Mouse (Mus musculus) heart, embryonic 15.5 days (tissue): Measurements from ENCODE around the gene Pphln1. TPM values are rescaled to one million over a fixed set of nuclear protein-coding genes. Genes with fewer than 3 reads are reported as not detected.

Experiments used
- ATAC-seq: fragments of 200-750 bp; cut with Nextera tagmentation; replicated peaks from 2 replicates; pipeline ENCODE4 v1.8.0; 2017; ENCODE audit warnings: low read depth, moderate TSS enrichment; ENCODE audit not compliant: insufficient number of reproducible peaks, insufficient read depth, low FRiP score
- H3K27ac ChIP-seq: fragments of 300-500 bp; sonication (generic); 2 replicates; pipeline ENCODE4 v1.5.1; 2015; ENCODE audit warnings: mild to moderate bottlenecking, inconsistent platforms
- H3K27me3 ChIP-seq: fragments of 300-500 bp; sonication (generic); 2 replicates; pipeline ENCODE4 v1.6.1; 2015; ENCODE audit warnings: inconsistent platforms
- H3K36me3 ChIP-seq: fragments of 300-500 bp; sonication (generic); 2 replicates; pipeline ENCODE4 v1.6.1; 2015; ENCODE audit warnings: mild to moderate bottlenecking, inconsistent platforms
- H3K4me1 ChIP-seq: fragments of 300-500 bp; sonication (generic); replicated peaks from 2 replicates; pipeline ENCODE4 v1.6.1; 2015; ENCODE audit warnings: inconsistent platforms
- H3K4me2 ChIP-seq: fragments of 300-500 bp; sonication (generic); 2 replicates; pipeline ENCODE4 v1.6.1; 2015; ENCODE audit warnings: inconsistent platforms, mild to moderate bottlenecking, moderate library complexity
- H3K4me3 ChIP-seq: fragments of 300-500 bp; sonication (generic); 2 replicates; pipeline ENCODE4 v1.5.1; 2015; ENCODE audit warnings: mild to moderate bottlenecking, inconsistent platforms
- H3K9ac ChIP-seq: fragments of 300-500 bp; sonication (generic); 2 replicates; pipeline ENCODE4 v1.6.1; 2015; ENCODE audit warnings: mild to moderate bottlenecking, inconsistent platforms
- H3K9me3 ChIP-seq: fragments of 300-500 bp; sonication (generic); replicated peaks from 2 replicates; pipeline ENCODE4 v1.6.1; 2016; ENCODE audit warnings: inconsistent platforms
- WGBS: fragments of 180-500 bp; shearing (Covaris S2); methylation state at CpG from one replicate; pipeline ENCODE4 v1.1.7; 2015; ENCODE audit warnings: mixed read lengths; 5-methylcytosine and 5-hydroxymethylcytosine counted together
- polyA plus RNA-seq: library from polyadenylated mRNA; unstranded; fragments of >200 nt; fragmentation: Nextera tagmentation; extraction: Ambion mirVana; gene quantifications from 2 replicates; pipeline ENCODE4 v1.2.1, GENCODE M21; 2015

The Pphln1 gene
- polyA plus RNA-seq, 1 experiment from 2014 or later, result 31.9 TPM

DNA sequence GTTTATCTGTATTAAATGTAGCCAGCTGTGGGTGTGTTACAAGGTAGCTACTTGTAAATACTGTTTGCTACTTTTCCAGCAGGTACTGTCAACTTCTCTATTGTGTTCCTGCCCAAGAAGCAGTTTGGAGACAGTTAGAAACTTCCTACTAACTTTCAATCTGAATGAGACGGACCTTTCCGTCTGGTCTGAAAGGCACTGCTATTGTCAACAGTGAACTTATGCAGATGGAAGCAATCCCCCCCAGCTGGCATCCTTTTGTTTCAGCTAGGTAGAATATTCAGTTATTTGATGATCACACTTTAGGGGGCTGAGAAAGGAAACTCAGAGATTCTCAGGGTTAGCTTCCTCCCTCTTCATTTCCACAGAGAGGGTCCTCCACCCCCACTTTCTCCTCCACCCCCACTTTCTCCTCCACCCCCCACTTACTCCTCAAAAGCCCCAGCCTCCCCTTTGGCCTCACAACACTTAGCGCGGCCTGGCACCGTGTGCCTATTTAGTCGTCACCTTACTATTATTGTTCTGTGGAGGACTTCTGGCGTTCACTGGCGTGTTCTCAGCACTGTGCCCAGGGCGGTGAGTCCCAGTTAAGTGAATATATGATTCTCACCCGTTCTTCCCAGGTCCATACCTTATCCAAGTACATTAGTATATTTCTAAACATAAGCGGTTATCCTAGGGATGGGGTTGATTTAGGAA is 123.1 kb downstream of the Pphln1 start:
- Histone ChIP-seq H3K9me3 (no peaks in the 10 kb centered on the region), H3K4me2 (0 out of 2 replicates have a peak overlapping the region, but pooled peaks have one; percentile 5), H3K4me1 (peaks cover 62% of the 10 kb centered on the region), H3K36me3 (no peaks in the 10 kb centered on the region), H3K27ac (peak overlapping the region; percentile 98), H3K9ac (no peak overlapping the region), H3K4me3 (no peak overlapping the region), H3K27me3 (no peaks in the 10 kb centered on the region)
- ATAC-seq, result no peak
- WGBS, result 31% methylated on average over 11 of the region's 11 CpGs

DNA sequence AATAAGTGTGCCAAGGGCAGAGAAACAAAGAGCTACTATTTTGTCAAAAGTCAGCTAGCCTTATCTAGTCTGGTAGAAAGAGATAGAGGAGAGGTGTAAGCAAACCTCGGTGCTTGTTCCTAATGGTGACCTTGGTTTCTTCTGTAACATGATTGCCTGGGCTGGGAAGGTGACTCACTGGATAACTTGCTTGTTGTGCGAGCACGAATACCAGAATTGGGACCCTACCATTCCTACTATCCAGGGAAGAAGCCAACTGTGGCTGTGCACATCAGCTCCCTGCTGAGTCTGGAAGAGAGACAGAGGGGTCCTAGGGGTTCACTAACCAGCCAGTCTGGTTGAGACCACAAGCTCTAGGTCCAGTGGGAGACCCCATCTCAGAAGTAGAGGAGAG is 123.6 kb downstream of the Pphln1 start:
- Histone ChIP-seq H3K4me3 (no peak overlapping the region), H3K27me3 (no peaks in the 10 kb centered on the region), H3K36me3 (no peaks in the 10 kb centered on the region), H3K4me1 (peaks cover 60% of the 10 kb centered on the region), H3K9ac (no peak overlapping the region), H3K27ac (peak overlapping the region; percentile 98), H3K9me3 (no peaks in the 10 kb centered on the region), H3K4me2 (no peak overlapping the region)
- 20% methylated on average over 3 of the region's 3 CpGs for WGBS
- ATAC-seq, result no peak

DNA sequence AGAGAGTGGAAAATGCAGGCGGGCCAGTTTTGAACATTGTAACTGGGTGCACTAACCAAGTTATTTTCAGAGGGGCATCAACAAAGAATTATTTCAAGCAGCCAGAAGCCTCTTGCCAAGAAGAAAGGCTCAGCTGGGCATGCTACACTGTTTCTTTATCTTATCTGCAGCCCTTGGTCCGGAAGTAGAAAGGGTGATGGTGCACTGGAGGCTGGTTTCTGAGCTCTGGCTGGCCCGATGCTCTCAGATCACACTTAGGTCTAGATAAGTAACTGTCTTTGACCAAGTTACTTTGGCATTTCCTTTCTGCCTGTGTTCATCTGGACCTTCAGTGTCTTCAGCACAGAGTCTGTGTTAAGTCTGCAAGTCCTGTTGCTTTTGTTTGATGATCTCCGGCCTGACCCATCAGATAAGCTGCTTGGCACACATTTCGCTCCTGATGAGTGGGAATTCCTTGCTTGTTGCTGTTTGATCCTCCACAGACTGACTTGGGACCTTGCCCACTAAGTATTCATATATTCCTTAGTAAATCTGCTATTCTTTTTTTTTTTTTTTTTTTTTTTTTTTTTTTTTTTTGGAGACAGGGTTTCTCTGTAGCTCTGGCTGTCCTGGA is 127.3 kb downstream of the Pphln1 start:
- peak overlapping the region; percentile 39 for H3K4me2 ChIP-seq
- 20% methylated on average over 5 of the region's 5 CpGs for WGBS
- 0 out of 2 replicates have a peak, but pooled peaks have one; percentile 29 for ATAC-seq

DNA sequence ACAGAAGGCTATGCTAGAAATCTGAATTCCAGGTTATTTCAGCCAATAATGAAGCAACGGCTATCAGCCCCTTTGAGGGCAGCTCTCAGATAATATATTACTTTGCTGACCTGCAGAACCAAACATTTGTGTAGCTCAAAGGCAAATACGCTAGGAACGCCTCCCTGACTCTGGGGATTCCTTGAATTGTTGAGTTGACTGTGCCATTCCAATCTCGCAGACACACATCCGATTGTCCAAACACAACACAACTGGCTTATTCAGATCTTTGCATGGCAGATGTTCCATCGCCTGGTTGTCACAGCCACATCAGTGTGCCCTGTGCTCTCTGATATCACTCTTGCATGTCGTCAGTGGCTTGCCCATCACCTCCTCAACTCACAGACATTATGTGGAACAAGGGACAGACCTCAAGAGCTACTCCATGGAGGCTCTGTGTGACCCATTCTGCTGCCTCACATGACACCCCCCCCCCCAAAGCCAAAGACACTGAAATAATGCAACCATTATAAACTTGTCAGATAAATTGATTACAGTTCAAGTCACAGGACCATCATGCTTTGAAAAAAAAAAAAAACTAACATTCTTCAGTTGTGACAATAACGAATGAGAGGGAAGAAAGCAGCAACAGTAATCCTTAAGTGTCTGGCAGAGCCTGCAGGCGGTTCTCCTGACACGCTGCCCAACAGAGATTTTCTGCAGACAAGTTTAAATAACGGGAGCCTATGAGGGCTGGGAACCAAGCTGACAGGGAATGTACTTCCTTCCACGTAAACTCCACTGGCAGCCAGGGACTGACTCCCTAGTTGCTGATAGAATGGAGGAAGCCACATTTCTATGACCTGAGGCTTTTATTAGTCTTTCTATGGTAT is 131.9 kb downstream of the Pphln1 start:
- ATAC-seq, result 0 out of 2 replicates have a peak, but pooled peaks have one; percentile 16
- WGBS, result 23% methylated on average over 12 of the region's 12 CpGs
- H3K9me3 ChIP-seq, result no peaks in the 10 kb centered on the region
- H3K27me3 ChIP-seq, result no peaks in the 10 kb centered on the region
- no peak overlapping the region for H3K4me3 ChIP-seq
- H3K9ac ChIP-seq, result no peak overlapping the region
- H3K4me1 ChIP-seq, result peaks cover 66% of the 10 kb centered on the region
- peak overlapping the region; percentile 9; the same call in 1 of the 2 replicates for H3K4me2 ChIP-seq
- H3K36me3 ChIP-seq, result no peaks in the 10 kb centered on the region
- H3K27ac ChIP-seq, result peak overlapping the region; percentile 47

More for the DNA sequence above, 127.3 kb downstream of the Pphln1 start:
- H3K36me3 ChIP-seq, result no peaks in the 10 kb centered on the region
- no peak overlapping the region for H3K9ac ChIP-seq
- peak overlapping the region; percentile 72 for H3K27ac ChIP-seq
- H3K4me1 ChIP-seq, result peaks cover 80% of the 10 kb centered on the region
- no peaks in the 10 kb centered on the region for H3K9me3 ChIP-seq
- H3K4me3 ChIP-seq, result no peak overlapping the region
- H3K27me3 ChIP-seq, result no peaks in the 10 kb centered on the region

DNA sequence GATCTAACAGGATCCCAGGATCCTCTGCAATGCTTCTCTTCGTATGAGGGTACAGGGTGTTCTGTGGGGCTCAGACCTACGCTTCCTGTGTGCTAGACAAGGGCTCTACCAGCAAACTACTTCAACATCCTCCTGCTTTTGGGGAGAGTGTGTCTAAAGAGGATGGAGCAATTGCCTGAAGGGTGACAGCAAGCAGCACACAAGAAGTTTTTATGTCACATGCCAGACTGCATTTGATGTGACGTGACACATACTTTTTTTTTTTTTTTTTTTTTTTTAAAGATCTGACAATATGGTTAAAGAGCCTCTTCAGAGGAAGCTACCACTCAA is 132.5 kb downstream of the Pphln1 start:
- WGBS, result 64% methylated on average over 3 of the region's 3 CpGs
- no peaks in the 10 kb centered on the region for H3K36me3 ChIP-seq
- H3K9me3 ChIP-seq, result no peaks in the 10 kb centered on the region
- peak overlapping the region; percentile 47 for H3K27ac ChIP-seq
- peaks cover 60% of the 10 kb centered on the region for H3K4me1 ChIP-seq
- H3K4me3 ChIP-seq, result no peak overlapping the region
- ATAC-seq, result no peak
- no peak overlapping the region for H3K9ac ChIP-seq
- no peaks in the 10 kb centered on the region for H3K27me3 ChIP-seq
- peak overlapping the region; percentile 9; the same call in 1 of the 2 replicates for H3K4me2 ChIP-seq

DNA sequence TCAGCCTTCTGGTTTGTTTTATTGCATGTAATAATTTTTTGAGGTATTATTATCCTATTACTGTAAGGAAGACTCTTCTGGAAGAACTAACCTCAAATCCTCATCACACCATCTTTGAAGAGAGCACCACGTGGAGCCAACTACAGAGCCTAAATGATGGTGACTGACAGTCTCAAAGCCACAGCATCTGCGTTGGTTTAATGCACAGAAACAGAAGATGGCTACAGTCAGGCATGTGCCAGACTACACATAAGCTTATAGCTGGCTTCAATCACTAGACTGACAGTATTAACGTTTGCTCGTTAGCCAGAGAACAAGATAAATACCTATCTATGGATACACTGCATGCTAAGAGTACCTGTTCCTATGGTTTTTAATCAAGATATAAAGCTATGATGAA is 138.0 kb downstream of the Pphln1 start:
- no peak for ATAC-seq
- Histone ChIP-seq H3K9me3 (no peaks in the 10 kb centered on the region), H3K27ac (no peak overlapping the region), H3K4me2 (no peak overlapping the region), H3K27me3 (no peaks in the 10 kb centered on the region), H3K9ac (no peak overlapping the region), H3K4me3 (no peak overlapping the region), H3K36me3 (no peaks in the 10 kb centered on the region), H3K4me1 (peaks cover 61% of the 10 kb centered on the region)
- WGBS, result 70% methylated on average over 4 of the region's 4 CpGs

DNA sequence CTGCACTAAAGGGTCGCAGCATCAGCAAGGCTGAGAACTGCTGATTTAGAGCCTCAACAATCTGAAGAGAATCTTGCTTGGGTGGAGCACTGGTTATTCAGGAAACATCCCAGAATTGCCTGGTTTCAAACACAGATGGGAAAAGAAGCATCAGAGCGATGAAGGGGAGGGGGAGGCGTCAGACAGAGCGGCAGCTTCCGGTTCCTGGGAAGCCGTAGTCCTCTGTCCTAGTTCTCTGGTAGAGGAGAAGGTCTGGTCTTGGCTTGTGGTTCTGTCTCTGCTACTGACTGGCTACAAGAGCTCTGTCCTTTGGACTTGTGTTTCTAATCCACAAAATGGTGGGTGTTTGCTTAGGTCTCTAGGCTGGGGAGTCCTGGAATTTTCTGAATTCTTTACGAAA is 139.6 kb downstream of the Pphln1 start:
- no peak for ATAC-seq
- H3K4me3 ChIP-seq, result no peak overlapping the region
- no peaks in the 10 kb centered on the region for H3K9me3 ChIP-seq
- no peak overlapping the region for H3K9ac ChIP-seq
- no peaks in the 10 kb centered on the region for H3K36me3 ChIP-seq
- 70% methylated on average over 7 of the region's 7 CpGs for WGBS
- H3K27me3 ChIP-seq, result no peaks in the 10 kb centered on the region
- peak overlapping the region; percentile 83; the same call in 1 of the 2 replicates for H3K27ac ChIP-seq
- H3K4me1 ChIP-seq, result peaks cover 53% of the 10 kb centered on the region
- H3K4me2 ChIP-seq, result no peak overlapping the region

DNA sequence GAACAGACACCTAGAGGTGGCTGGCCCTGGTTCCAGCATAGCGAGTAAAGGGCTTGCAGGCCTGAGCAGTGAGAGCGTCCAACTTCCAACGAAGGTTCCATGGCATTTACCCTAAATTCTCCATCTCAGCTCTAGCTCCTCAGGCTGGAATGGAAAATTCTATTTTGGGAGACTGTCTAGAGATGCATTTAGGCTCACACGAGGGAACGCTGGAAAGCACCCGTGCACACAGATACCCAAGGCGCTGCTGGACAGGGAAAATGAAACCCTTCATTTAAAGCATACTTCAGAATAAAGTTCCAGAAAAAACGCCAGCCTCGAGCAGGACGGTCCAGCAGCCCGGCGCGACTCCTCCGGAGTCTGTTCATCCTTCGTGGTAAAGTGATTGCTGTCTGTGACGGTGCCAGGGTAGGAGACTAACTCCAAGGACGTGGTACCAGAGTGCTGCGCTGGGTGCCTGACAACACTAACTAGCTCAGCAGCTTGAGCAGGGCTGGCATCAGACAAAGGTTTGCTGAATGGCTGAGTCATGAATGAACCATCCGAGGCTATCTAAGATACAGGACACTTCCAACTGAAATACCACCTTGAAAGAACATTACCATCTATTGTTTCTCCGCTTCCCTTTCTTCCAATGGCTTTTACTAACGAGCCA is 140.5 kb downstream of the Pphln1 start:
- H3K4me3 ChIP-seq, result peak overlapping the region; percentile 18; the same call in 1 of the 2 replicates
- ATAC-seq, result peak; percentile 34; the same call in 1 of the 2 replicates
- H3K4me1 ChIP-seq, result peaks cover 50% of the 10 kb centered on the region
- H3K4me2 ChIP-seq, result peak overlapping the region; percentile 47
- peak overlapping the region; percentile 83 for H3K27ac ChIP-seq
- 44% methylated on average over 21 of the region's 21 CpGs for WGBS
- no peaks in the 10 kb centered on the region for H3K27me3 ChIP-seq
- no peak overlapping the region for H3K9ac ChIP-seq
- H3K36me3 ChIP-seq, result no peaks in the 10 kb centered on the region
- H3K9me3 ChIP-seq, result no peaks in the 10 kb centered on the region

DNA sequence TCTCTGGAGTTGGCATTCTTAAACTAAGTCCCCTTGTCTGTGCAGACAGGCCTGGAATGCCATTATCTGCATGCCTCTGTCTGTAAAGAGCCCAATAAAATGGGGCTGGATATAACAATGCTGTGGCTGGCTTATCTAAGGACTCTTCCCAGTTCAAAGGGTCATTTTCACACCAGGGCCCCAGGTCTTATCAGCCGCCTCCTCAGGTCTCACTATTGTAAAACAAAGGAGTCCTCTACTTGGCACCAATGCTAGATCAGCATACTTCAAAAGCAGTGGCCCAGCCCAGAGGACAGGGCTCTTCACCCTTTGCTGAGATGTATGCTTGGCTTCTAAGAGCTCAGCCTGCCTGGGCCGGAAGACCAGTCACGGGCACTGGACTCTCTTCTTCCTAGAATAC is 141.3 kb downstream of the Pphln1 start:
- H3K4me2 ChIP-seq, result peak overlapping the region; percentile 41
- peaks cover 45% of the 10 kb centered on the region for H3K4me1 ChIP-seq
- H3K27me3 ChIP-seq, result no peaks in the 10 kb centered on the region
- 24% methylated on average over 3 of the region's 3 CpGs for WGBS
- H3K9me3 ChIP-seq, result no peaks in the 10 kb centered on the region
- 0 out of 2 replicates have a peak overlapping the region, but pooled peaks have one; percentile 3 for H3K4me3 ChIP-seq
- H3K9ac ChIP-seq, result no peak overlapping the region
- peak overlapping the region; percentile 77 for H3K27ac ChIP-seq
- ATAC-seq, result peak; percentile 60
- H3K36me3 ChIP-seq, result no peaks in the 10 kb centered on the region
